Mouse (Mus musculus) heart, adult 2 months (tissue): Measurements from ENCODE around the gene Rpl32.

Experiments used
- CTCF ChIP-seq: fragments of 200-600 bp; IDR thresholded peaks from 2 replicates; pipeline ENCODE4 v1.8.1; 2022; ENCODE audit warnings: antibody characterized with exemption, mild to moderate bottlenecking, moderate library complexity
- EP300 ChIP-seq: fragments of 200-500 bp; IDR thresholded peaks from 2 replicates; pipeline ENCODE4 v1.6.1; 2011; ENCODE audit warnings: low read depth, low read length, control low read depth; ENCODE audit not compliant: insufficient read depth
- POLR2A ChIP-seq: fragments of 200-500 bp; IDR thresholded peaks from 2 replicates; pipeline ENCODE4 v1.6.1; 2011; ENCODE audit warnings: mild to moderate bottlenecking, low read depth, low read length, control low read depth; ENCODE audit not compliant: insufficient read depth

DNA sequence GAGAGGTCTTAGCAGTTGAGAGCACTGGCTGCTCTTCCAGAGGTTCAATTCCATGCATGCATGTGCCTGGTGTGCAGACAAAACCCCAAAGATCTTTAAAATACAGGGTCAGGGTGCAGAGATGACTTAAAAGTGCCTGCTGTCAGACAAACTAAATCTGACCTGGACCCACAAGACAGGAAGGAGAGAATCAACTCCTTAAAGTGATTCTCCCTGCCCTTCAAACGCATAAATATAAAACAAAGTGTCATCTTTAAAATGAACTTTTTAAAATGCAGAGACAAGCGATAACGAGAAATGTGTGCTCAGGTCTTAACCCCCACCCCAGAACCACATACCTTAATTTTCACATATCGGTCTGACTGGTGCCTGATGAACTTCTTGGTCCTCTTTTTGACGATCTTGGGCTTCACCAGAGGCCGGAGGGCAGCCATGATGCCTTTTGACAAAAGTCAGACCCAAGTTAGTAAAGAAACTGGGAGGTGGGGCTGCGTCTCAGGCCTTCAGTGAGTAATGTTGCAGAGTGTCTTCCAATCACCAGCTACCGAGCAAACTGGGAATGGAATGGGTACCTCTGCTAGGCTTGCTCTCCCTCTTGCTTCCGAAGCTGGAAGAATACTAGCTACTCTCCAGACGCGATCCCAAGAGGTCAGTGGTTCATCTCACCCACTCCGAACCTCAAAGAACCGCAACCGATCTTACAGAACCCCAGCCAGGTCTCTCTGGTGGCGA is 917 bp downstream of the Rpl32 start:
- TF ChIP-seq CTCF (no peak), POLR2A (no peak), EP300 (no peak)
